Mouse (Mus musculus): ENCODE data around the gene Sgsh. TPM values are rescaled to one million over a fixed set of nuclear protein-coding genes. Genes with fewer than 3 reads are reported as not detected.

Sgsh gene
- total and polyA plus RNA-seq, 3 experiments = 0.12 to 0.25 TPM; not detected in 1

- DNase-seq (ENCODE audit: low read depth, low spot score) = no peak
- Histone ChIP-seq H3K4me3 (ENCODE audit: control insufficient read depth in 1 of 2, insufficient read depth in 1 of 2, low read depth in 2 of 2, low read length in 2 of 2) (no peak overlapping the region), H3K27me3 (ENCODE audit: control insufficient read depth in 1 of 2, insufficient read depth in 2 of 2, low read length in 2 of 2) (peaks cover 3 to 10% of the 10 kb centered on the region in 2 experiments; a peak in 2 of 4 replicates), H3K9me3 (replicated peaks; ENCODE audit: insufficient read depth, low read length) (no peaks in the 10 kb centered on the region), H3K36me3 (ENCODE audit: control insufficient read depth in 1 of 2, insufficient read depth in 2 of 2, low read length in 2 of 2) (no peaks in the 10 kb centered on the region), H3K79me2 (ENCODE audit: control insufficient read depth, insufficient read depth, low read length, poor library complexity) (no peaks in the 10 kb centered on the region), H3K27ac (ENCODE audit: control insufficient read depth, low read depth, low read length) (no peak overlapping the region), H3K9ac (ENCODE audit: control insufficient read depth, low read depth, low read length, poor library complexity, severe bottlenecking) (no peak overlapping the region), H3K4me1 (ENCODE audit: control insufficient read depth in 1 of 2, insufficient read depth in 2 of 2, low read length in 2 of 2) (0 out of 4 replicates have a peak, but pooled peaks cover 0 to 4% of the 10 kb centered on the region in 2 experiments)
- TF ChIP-seq RAD21 (IDR thresholded peaks at IDR 0.05; ENCODE audit: low read depth, low read length) (no peak), SIN3A (IDR thresholded peaks at IDR 0.05; ENCODE audit: low read length) (no peak), TBP (IDR thresholded peaks at IDR 0.05; ENCODE audit: low read depth, low read length) (no peak), MAZ (IDR thresholded peaks at IDR 0.05; ENCODE audit: low read depth, low read length) (no peak), NRF1 (IDR thresholded peaks at IDR 0.05; ENCODE audit: insufficient read depth, low read depth, low read length, poor library complexity, severe bottlenecking) (no peak), KAT2A (conservative IDR thresholded peaks at IDR 0.05; ENCODE audit: low read depth, low read length) (no peak), MXI1 (IDR thresholded peaks at IDR 0.05; ENCODE audit: low read depth, low read length) (no peak), MEF2A (IDR thresholded peaks at IDR 0.05; ENCODE audit: extremely low read depth, insufficient replicate concordance, low read depth, low read length, poor library complexity, severe bottlenecking) (no peak), TAL1 (IDR thresholded peaks at IDR 0.05; ENCODE audit: low read length) (no peak), ZMIZ1 (IDR thresholded peaks at IDR 0.05; ENCODE audit: low read depth, low read length) (no peak), MYC (IDR thresholded peaks at IDR 0.05; ENCODE audit: low read depth, low read length) (no peak), GATA1 (IDR thresholded peaks at IDR 0.05; ENCODE audit: low read depth, low read length) (no peak)
Observed at GRCm38 (mm10) chr11:119307916-119308315, 47.4 kb downstream of the Sgsh start.

- no peak within 1 kb of the TSS for H3K27ac ChIP-seq (ENCODE audit: control insufficient read depth, low read depth, low read length)
- DNase-seq (ENCODE audit: low read depth, low spot score) = no peak
- 0 out of 4 replicates have a peak, but pooled peaks cover 0 to 4% of the 10 kb centered on the region in 2 experiments for H3K4me1 ChIP-seq (ENCODE audit: control insufficient read depth in 1 of 2, insufficient read depth in 2 of 2, low read length in 2 of 2)
- no peak within 1 kb of the TSS for H3K9ac ChIP-seq (ENCODE audit: control insufficient read depth, low read depth, low read length, poor library complexity, severe bottlenecking)
- H3K9me3 ChIP-seq (replicated peaks; ENCODE audit: insufficient read depth, low read length) = no peaks in the 10 kb centered on the region
- peaks cover 3 to 13% of the 10 kb centered on the region in 2 experiments; a peak in 2 of 4 replicates for H3K27me3 ChIP-seq (ENCODE audit: control insufficient read depth in 1 of 2, insufficient read depth in 2 of 2, low read length in 2 of 2)
- TF ChIP-seq ZKSCAN1 (IDR thresholded peaks at IDR 0.05; ENCODE audit: low read depth, low read length) (no peak), CHD1 (IDR thresholded peaks at IDR 0.05; ENCODE audit: low read depth, low read length) (no peak), EP300 (IDR thresholded peaks at IDR 0.05; ENCODE audit: low read depth in 1 of 2, low read length in 2 of 2) (no peak), BHLHE40 (IDR thresholded peaks at IDR 0.05; ENCODE audit: borderline replicate concordance, low read depth, low read length) (no peak)
- H3K4me3 ChIP-seq (ENCODE audit: control insufficient read depth in 1 of 2, insufficient read depth in 1 of 2, low read depth in 2 of 2, low read length in 2 of 2) = no peak within 1 kb of the TSS
- no peaks in the 10 kb centered on the region for H3K36me3 ChIP-seq (ENCODE audit: control insufficient read depth in 1 of 2, insufficient read depth in 2 of 2, low read length in 2 of 2)
- no peaks in the 10 kb centered on the region for H3K79me2 ChIP-seq (ENCODE audit: control insufficient read depth, insufficient read depth, low read length, poor library complexity)
Observed at GRCm38 (mm10) chr11:119307658-119307867, 47.8 kb downstream of the Sgsh start, which contains the start of gene Card14. Gene Card14 (plus strand): TSS chr11:119307768.
